Mouse (Mus musculus) kidney, embryonic 15.5 days (tissue): ENCODE measurements around the gene Hmgcs1. TPM values are rescaled to one million over a fixed set of nuclear protein-coding genes. Genes with fewer than 3 reads are reported as not detected.

Source experiments
- ATAC-seq: fragments of 200-750 bp; cut with Nextera tagmentation; replicated peaks from 2 replicates; pipeline ENCODE4 v1.8.0; 2017; ENCODE audit warnings: moderate TSS enrichment; ENCODE audit not compliant: low FRiP score
- H3K27ac ChIP-seq: fragments of 300-500 bp; sonication (generic); 2 replicates; pipeline ENCODE4 v1.5.1; 2015; ENCODE audit warnings: mild to moderate bottlenecking, inconsistent platforms
- H3K27me3 ChIP-seq: fragments of 300-500 bp; sonication (generic); 2 replicates; pipeline ENCODE4 v1.6.1; 2015; ENCODE audit warnings: inconsistent platforms
- H3K36me3 ChIP-seq: fragments of 300-500 bp; sonication (generic); 2 replicates; pipeline ENCODE4 v1.6.1; 2015; ENCODE audit warnings: inconsistent platforms
- H3K4me1 ChIP-seq: fragments of 300-500 bp; sonication (generic); 2 replicates; pipeline ENCODE4 v1.6.1; 2015; ENCODE audit warnings: inconsistent platforms
- H3K4me2 ChIP-seq: fragments of 300-500 bp; sonication (generic); 2 replicates; pipeline ENCODE4 v1.6.1; 2015; ENCODE audit warnings: moderate library complexity, mild to moderate bottlenecking, inconsistent platforms
- H3K4me3 ChIP-seq: fragments of 300-500 bp; sonication (generic); replicated peaks from 2 replicates; pipeline ENCODE4 v1.5.1; 2015; ENCODE audit warnings: mild to moderate bottlenecking, inconsistent platforms
- H3K9ac ChIP-seq: fragments of 300-500 bp; sonication (generic); 2 replicates; pipeline ENCODE4 v1.6.1; 2015; ENCODE audit warnings: mild to moderate bottlenecking, inconsistent platforms
- H3K9me3 ChIP-seq: fragments of 300-500 bp; sonication (generic); replicated peaks from 2 replicates; pipeline ENCODE4 v1.6.1; 2016; ENCODE audit warnings: inconsistent platforms
- WGBS: fragments of 180-500 bp; shearing (Covaris S2); methylation state at CpG from one replicate; pipeline ENCODE4 v1.1.7; 2015; ENCODE audit warnings: mixed read lengths; 5-methylcytosine and 5-hydroxymethylcytosine counted together
- polyA plus RNA-seq: library from polyadenylated mRNA; unstranded; fragments of >200 nt; fragmentation: Nextera tagmentation; extraction: Ambion mirVana; gene quantifications from 2 replicates; pipeline ENCODE4 v1.2.1, GENCODE M21; 2015

Gene Hmgcs1
- polyA plus RNA-seq, 1 experiment from 2014 or later: 188 TPM

- no peaks in the 10 kb centered on the region for H3K36me3 ChIP-seq
- H3K4me1 ChIP-seq: peaks cover 10% of the 10 kb centered on the region; the same call in 1 of the 2 replicates
- H3K4me2 ChIP-seq: no peak overlapping the region
- H3K27me3 ChIP-seq: no peaks in the 10 kb centered on the region
- H3K4me3 ChIP-seq: no peak overlapping the region
- H3K9me3 ChIP-seq: no peaks in the 10 kb centered on the region
- no peak overlapping the region for H3K9ac ChIP-seq
- no peak overlapping the region for H3K27ac ChIP-seq
- 72% methylated on average over 7 of the region's 7 CpGs for WGBS
- ATAC-seq: no peak
These were observed 39.2 kb downstream of the Hmgcs1 start for GRCm38 (mm10) chr13:119729406-119729805.

DNA sequence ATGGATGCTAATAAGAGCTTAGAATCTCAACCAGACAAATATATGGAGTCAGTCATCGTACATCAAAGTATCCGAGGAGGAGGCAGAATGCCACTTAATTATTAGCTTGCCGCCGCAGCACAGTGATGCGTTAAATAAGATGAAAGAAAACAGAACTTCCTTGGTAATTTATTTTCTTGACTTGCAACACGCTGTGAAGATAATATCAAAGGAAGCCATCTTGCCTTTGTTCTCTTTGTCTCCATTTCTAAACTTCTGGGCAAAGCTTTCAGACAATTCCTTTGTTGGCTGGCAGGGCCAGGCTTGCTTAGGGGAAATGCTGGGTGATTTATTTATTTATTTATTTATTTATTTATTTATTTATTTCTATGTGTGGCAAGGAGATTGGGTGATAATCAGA, 41.3 kb downstream of the Hmgcs1 start:
- Histone ChIP-seq H3K27me3 (no peaks in the 10 kb centered on the region), H3K4me2 (no peak overlapping the region), H3K9me3 (no peaks in the 10 kb centered on the region), H3K9ac (no peak overlapping the region), H3K36me3 (no peaks in the 10 kb centered on the region), H3K4me1 (peaks cover 10% of the 10 kb centered on the region; the same call in 1 of the 2 replicates), H3K4me3 (no peak overlapping the region), H3K27ac (no peak overlapping the region)
- no peak for ATAC-seq
- WGBS: 20% methylated on average over 6 of the region's 6 CpGs

GRCm38 (mm10) chr13:119741390-119742237, 51.4 kb downstream of the Hmgcs1 start:
- Histone ChIP-seq H3K27me3 (no peaks in the 10 kb centered on the region), H3K4me2 (peak overlapping the region; percentile 55), H3K4me3 (peak overlapping the region; percentile 25), H3K4me1 (peaks cover 3% of the 10 kb centered on the region; the same call in 1 of the 2 replicates), H3K27ac (no peak overlapping the region), H3K9ac (no peak overlapping the region), H3K36me3 (no peaks in the 10 kb centered on the region), H3K9me3 (no peaks in the 10 kb centered on the region)
- no peak for ATAC-seq
- 6% methylated on average over 19 of the region's 19 CpGs for WGBS

- Histone ChIP-seq H3K9ac (no peak overlapping the region), H3K4me2 (no peak overlapping the region), H3K9me3 (no peaks in the 10 kb centered on the region), H3K4me1 (no peaks in the 10 kb centered on the region), H3K27me3 (no peaks in the 10 kb centered on the region), H3K27ac (no peak overlapping the region), H3K36me3 (no peaks in the 10 kb centered on the region), H3K4me3 (no peak overlapping the region)
- ATAC-seq: no peak
- 89% methylated on average over 6 of the region's 6 CpGs for WGBS
These were observed 52.7 kb downstream of the Hmgcs1 start for GRCm38 (mm10) chr13:119742711-119743415.

- H3K36me3 ChIP-seq: no peaks in the 10 kb centered on the region
- H3K4me3 ChIP-seq: no peak overlapping the region
- no peaks in the 10 kb centered on the region for H3K4me1 ChIP-seq
- no peak overlapping the region for H3K9ac ChIP-seq
- no peaks in the 10 kb centered on the region for H3K9me3 ChIP-seq
- WGBS: 72% methylated on average over 3 of the region's 3 CpGs
- no peak overlapping the region for H3K4me2 ChIP-seq
- H3K27me3 ChIP-seq: no peaks in the 10 kb centered on the region
- no peak for ATAC-seq
- H3K27ac ChIP-seq: no peak overlapping the region
These were observed 53.3 kb downstream of the Hmgcs1 start for GRCm38 (mm10) chr13:119743470-119743869.

DNA sequence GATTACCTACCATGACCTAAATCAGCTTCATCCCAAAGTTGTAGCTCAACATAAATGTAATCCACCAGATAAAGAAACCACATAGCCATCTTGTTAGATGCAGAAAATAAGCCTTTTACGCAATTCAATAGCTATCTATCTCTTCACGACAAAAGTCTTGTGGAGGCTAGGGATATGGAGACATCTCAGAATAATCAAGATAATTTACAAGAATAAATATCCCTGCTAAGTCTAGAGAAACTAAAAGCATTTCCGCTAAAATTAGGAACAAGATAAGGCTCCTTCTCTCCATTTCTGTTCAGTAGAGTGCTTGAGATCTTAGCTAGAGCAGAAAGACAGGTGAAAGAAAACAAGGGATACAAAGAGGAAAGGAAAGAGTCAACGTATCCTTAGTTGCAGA, 56.8 kb downstream of the Hmgcs1 start:
- H3K4me3 ChIP-seq: no peak overlapping the region
- no peaks in the 10 kb centered on the region for H3K9me3 ChIP-seq
- 88% methylated on average over 4 of the region's 4 CpGs for WGBS
- H3K9ac ChIP-seq: no peak overlapping the region
- H3K27ac ChIP-seq: no peak overlapping the region
- H3K27me3 ChIP-seq: no peaks in the 10 kb centered on the region
- ATAC-seq: no peak
- no peak overlapping the region for H3K4me2 ChIP-seq
- no peaks in the 10 kb centered on the region for H3K4me1 ChIP-seq
- H3K36me3 ChIP-seq: no peaks in the 10 kb centered on the region

GRCm38 (mm10) chr13:119753859-119754634, 63.9 kb downstream of the Hmgcs1 start:
- Histone ChIP-seq H3K27me3 (no peaks in the 10 kb centered on the region), H3K9me3 (no peaks in the 10 kb centered on the region), H3K4me1 (peaks cover 15% of the 10 kb centered on the region), H3K27ac (no peak overlapping the region), H3K4me2 (no peak overlapping the region), H3K9ac (no peak overlapping the region), H3K4me3 (no peak overlapping the region), H3K36me3 (no peaks in the 10 kb centered on the region)
- 62% methylated on average over 9 of the region's 9 CpGs for WGBS
- no peak for ATAC-seq

- Histone ChIP-seq H3K36me3 (no peaks in the 10 kb centered on the region), H3K4me1 (peaks cover 15% of the 10 kb centered on the region), H3K27me3 (no peaks in the 10 kb centered on the region), H3K4me2 (peak overlapping the region; percentile 79), H3K9me3 (no peaks in the 10 kb centered on the region), H3K9ac (no peak overlapping the region), H3K4me3 (peak overlapping the region; percentile 52), H3K27ac (no peak overlapping the region)
- WGBS: 20% methylated on average over 3 of the region's 3 CpGs
- no peak for ATAC-seq
These were observed 64.4 kb downstream of the Hmgcs1 start for GRCm38 (mm10) chr13:119754635-119755020.

DNA sequence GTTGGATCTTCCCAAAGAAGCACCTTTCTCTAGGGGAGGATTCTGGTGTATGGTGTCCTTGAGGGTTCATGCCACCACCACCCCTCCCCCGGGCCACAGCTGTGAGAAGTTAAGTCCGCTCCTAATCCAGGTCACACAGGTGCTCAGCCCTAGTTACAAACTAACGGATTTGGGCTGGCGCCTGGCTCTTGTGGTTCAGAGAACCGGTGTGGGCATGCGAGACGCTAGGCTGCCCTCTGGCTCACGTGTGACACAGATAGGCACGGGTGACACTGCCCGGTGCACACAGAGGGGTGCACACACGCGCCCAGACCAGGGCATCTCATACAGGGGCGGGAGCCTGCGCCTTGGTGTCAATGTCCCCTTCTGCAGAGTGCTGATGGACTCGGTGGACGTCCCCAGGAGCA, 65.0 kb downstream of the Hmgcs1 start:
- under 1% methylated on average over 16 of the region's 16 CpGs for WGBS
- Histone ChIP-seq H3K4me3 (peak overlapping the region; percentile 52), H3K36me3 (no peaks in the 10 kb centered on the region), H3K4me2 (peak overlapping the region; percentile 79), H3K9me3 (no peaks in the 10 kb centered on the region), H3K27ac (peak overlapping the region; percentile 59; the same call in 1 of the 2 replicates), H3K9ac (peak overlapping the region; percentile 44), H3K27me3 (no peaks in the 10 kb centered on the region), H3K4me1 (peaks cover 15% of the 10 kb centered on the region)
- peak; percentile 67 for ATAC-seq

DNA sequence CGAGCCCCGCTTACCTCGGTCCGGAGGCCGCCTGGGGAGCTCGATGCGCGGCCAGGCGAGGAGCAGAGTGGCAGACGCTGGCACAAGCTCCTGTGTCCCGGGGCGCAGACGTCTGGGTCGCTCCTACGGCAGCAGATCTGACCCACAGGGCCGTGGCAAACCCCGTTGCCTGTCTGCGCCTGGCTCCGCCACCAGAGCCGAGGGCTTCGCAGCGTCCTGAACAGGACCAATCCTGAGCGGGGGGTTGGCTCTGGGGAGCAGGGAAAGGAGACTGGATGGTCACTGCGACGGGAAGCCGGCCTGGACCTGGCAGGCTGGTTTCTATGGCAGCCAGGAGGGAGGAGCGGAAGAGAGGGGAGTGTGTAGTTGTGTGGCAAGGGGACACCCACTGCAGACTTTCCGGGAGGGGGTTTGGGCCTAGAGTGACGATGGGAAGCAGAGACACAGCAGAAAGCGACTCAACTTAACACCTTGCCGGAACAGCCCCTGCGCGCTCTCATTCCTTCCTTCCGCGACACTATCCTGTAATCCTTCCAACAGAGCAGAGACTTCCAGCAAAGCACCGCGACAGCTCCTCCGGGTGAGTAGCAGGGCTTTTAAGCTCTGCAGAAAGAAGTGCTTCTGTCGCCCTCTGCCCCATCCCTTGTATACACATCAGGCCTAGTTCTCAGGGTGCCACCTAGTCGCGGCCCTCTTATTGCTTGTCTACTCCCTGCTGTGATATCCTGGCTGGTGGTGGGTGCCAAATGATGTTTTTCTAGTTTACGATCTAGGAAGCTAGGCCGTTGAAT, 65.7 kb downstream of the Hmgcs1 start, which contains the start of gene Nim1k:
Nim1k (minus strand) TSS at position 202 of the 791 bp plus-strand sequence.
- Histone ChIP-seq H3K9ac (peak within 1 kb of the TSS; percentile 44), H3K4me2 (peak within 1 kb of the TSS; percentile 79), H3K4me1 (peaks cover 15% of the 10 kb centered on the region), H3K9me3 (no peaks in the 10 kb centered on the region), H3K27ac (peak within 1 kb of the TSS; percentile 59), H3K36me3 (peaks cover 5% of the 10 kb centered on the region), H3K4me3 (peak within 1 kb of the TSS; percentile 52), H3K27me3 (no peaks in the 10 kb centered on the region)
- WGBS: under 1% methylated on average over 43 of the region's 43 CpGs
- peak; percentile 96 for ATAC-seq

GRCm38 (mm10) chr13:119756831-119757230, 66.7 kb downstream of the Hmgcs1 start:
- Histone ChIP-seq H3K4me1 (peaks cover 15% of the 10 kb centered on the region), H3K9me3 (no peaks in the 10 kb centered on the region), H3K27ac (no peak overlapping the region), H3K36me3 (peaks cover 14% of the 10 kb centered on the region), H3K9ac (no peak overlapping the region), H3K27me3 (no peaks in the 10 kb centered on the region), H3K4me2 (no peak overlapping the region), H3K4me3 (no peak overlapping the region)
- no peak for ATAC-seq
- WGBS: 23% methylated on average over 5 of the region's 5 CpGs
